Mouse (Mus musculus) hindbrain, embryonic 11.5 days (tissue): ENCODE data around the gene Cyp2d22. TPM values are rescaled to one million over a fixed set of nuclear protein-coding genes. Genes with fewer than 3 reads are reported as not detected.

Source experiments
- ATAC-seq: fragments of 200-750 bp; cut with Nextera tagmentation; 2 replicates; pipeline ENCODE4 v1.8.0; 2017; ENCODE audit warnings: mild to moderate bottlenecking, moderate TSS enrichment, moderate library complexity; ENCODE audit not compliant: low FRiP score
- DNase-seq: peaks from one replicate; pipeline ENCODE4 v3.0.0-alpha.2; 2015; ENCODE audit warnings: low spot score
- H3K27ac ChIP-seq: fragments of 300-500 bp; sonication (generic); 2 replicates; pipeline ENCODE4 v1.5.1; 2014; ENCODE audit warnings: mild to moderate bottlenecking, low read depth, low read length
- H3K27me3 ChIP-seq: fragments of 300-500 bp; sonication (generic); 2 replicates; pipeline ENCODE4 v1.6.1; 2014; ENCODE audit warnings: mild to moderate bottlenecking, low read length, moderate library complexity, mixed read lengths; ENCODE audit not compliant: control insufficient read depth, insufficient read depth
- H3K36me3 ChIP-seq: fragments of 300-500 bp; sonication (generic); 2 replicates; pipeline ENCODE4 v1.6.1; 2014; ENCODE audit warnings: mild to moderate bottlenecking, low read length, moderate library complexity, mixed read lengths; ENCODE audit not compliant: control insufficient read depth, insufficient read depth
- H3K4me1 ChIP-seq: fragments of 300-500 bp; sonication (generic); replicated peaks from 2 replicates; pipeline ENCODE4 v1.6.1; 2014; ENCODE audit warnings: low read length, mixed read lengths; ENCODE audit not compliant: control insufficient read depth, insufficient read depth
- H3K4me2 ChIP-seq: fragments of 300-500 bp; sonication (generic); replicated peaks from 2 replicates; pipeline ENCODE4 v1.6.1; 2014; ENCODE audit warnings: mild to moderate bottlenecking, low read depth, low read length
- H3K4me3 ChIP-seq: fragments of 300-500 bp; sonication (generic); 2 replicates; pipeline ENCODE4 v1.5.1; 2014; ENCODE audit warnings: low read depth, low read length
- H3K9ac ChIP-seq: fragments of 300-500 bp; sonication (generic); 2 replicates; pipeline ENCODE4 v1.6.1; 2014; ENCODE audit warnings: low read depth, low read length
- H3K9me3 ChIP-seq: fragments of 300-500 bp; sonication (generic); 2 replicates; pipeline ENCODE4 v1.6.1; 2016; ENCODE audit warnings: low read length; ENCODE audit not compliant: control insufficient read depth
- WGBS: fragments of 180-500 bp; shearing (Covaris S2); extraction: QIAGEN DNeasy Blood & Tissue Kit; methylation state at CpG from one replicate; pipeline ENCODE4 v1.1.7; 2014; 5-methylcytosine and 5-hydroxymethylcytosine counted together
- polyA plus RNA-seq: library from polyadenylated mRNA; unstranded; fragments of >200 nt; fragmentation: Nextera tagmentation; extraction: Ambion mirVana; gene quantifications from 2 replicates; pipeline ENCODE4 v1.2.1, GENCODE M21; 2014

The Cyp2d22 gene
- polyA plus RNA-seq, 1 experiment from 2014 or later: 2.1 TPM

DNA sequence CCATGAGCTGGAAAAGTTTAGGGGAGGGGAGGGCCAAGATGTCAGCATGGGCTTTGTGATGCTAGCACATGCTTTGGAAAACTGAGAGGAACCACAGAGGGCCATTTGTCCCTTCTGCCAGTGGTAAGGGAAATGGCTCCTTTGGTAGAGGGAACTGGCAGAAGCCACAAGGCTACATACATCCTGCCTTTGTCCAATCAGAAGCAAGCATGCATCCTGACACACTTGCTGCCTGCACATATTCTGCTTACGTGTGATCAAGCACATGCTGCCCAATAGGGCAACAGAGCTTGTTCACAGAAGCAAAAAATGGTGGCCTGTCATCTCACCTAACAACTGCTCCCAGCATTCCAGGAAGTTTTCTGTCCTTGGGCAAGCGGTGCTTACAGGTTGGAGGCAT lies 54.7 kb downstream of the Cyp2d22 start:
- no peak for ATAC-seq
- H3K9ac ChIP-seq: no peak overlapping the region
- H3K4me2 ChIP-seq: no peak overlapping the region
- no peak for DNase-seq
- 77% methylated on average over 2 of the region's 2 CpGs for WGBS
- no peaks in the 10 kb centered on the region for H3K27me3 ChIP-seq
- no peaks in the 10 kb centered on the region for H3K9me3 ChIP-seq
- H3K4me1 ChIP-seq: no peaks in the 10 kb centered on the region
- H3K36me3 ChIP-seq: no peaks in the 10 kb centered on the region
- no peak overlapping the region for H3K4me3 ChIP-seq
- no peak overlapping the region for H3K27ac ChIP-seq

DNA sequence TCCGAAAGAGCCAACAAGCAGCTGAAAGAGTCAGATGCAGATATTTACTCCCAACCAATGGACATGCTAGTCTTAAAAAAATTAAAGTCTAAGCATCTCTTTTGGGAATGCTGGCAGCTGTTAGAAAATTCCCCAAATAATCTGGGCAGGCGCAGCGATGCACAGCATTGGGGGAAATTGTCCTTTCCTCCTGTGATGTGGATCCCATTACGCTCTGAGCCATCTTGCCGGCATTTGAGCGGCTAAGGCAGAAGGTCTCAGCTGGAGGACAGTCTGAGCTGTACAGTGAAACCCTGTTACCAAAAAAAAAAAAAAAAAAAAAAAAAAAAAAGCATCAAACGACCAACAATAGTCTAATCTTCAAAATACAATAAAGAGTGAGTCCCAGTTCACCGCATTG lies 57.9 kb downstream of the Cyp2d22 start:
- H3K27ac ChIP-seq: no peak overlapping the region
- H3K9ac ChIP-seq: no peak overlapping the region
- no peaks in the 10 kb centered on the region for H3K9me3 ChIP-seq
- H3K4me1 ChIP-seq: no peaks in the 10 kb centered on the region
- ATAC-seq: no peak
- 82% methylated on average over 8 of the region's 8 CpGs for WGBS
- no peak overlapping the region for H3K4me2 ChIP-seq
- no peak for DNase-seq
- no peaks in the 10 kb centered on the region for H3K36me3 ChIP-seq
- no peaks in the 10 kb centered on the region for H3K27me3 ChIP-seq
- H3K4me3 ChIP-seq: no peak overlapping the region

Other genes starting within 250 kb of the Cyp2d22 start
- 143 and 144 TPM in 2 replicates for gene Srebf2, start 233.1 kb downstream of the Cyp2d22 start, polyA plus RNA-seq
- gene Shisa8, start 167.4 kb downstream of the Cyp2d22 start, polyA plus RNA-seq: 1.0 and 1.9 TPM in 2 replicates
- gene Tnfrsf13c, start 155.9 kb downstream of the Cyp2d22 start, polyA plus RNA-seq: 0.35 and 0.62 TPM in 2 replicates
- gene Cenpm, start 135.5 kb downstream of the Cyp2d22 start, polyA plus RNA-seq: 76.2 and 78.1 TPM in 2 replicates
- 0.86 and 1.6 TPM in 2 replicates for gene 1500009C09Rik, start 127.9 kb downstream of the Cyp2d22 start, polyA plus RNA-seq
- 146 and 150 TPM in 2 replicates for gene Sept3, start 105.4 kb downstream of the Cyp2d22 start, polyA plus RNA-seq
- gene Wbp2nl, start 81.3 kb downstream of the Cyp2d22 start, polyA plus RNA-seq: 0.12 TPM in 1 of 2 replicates, not detected in the other
- gene Naga, start 41.3 kb downstream of the Cyp2d22 start, polyA plus RNA-seq: 22.2 and 22.8 TPM in 2 replicates
- 3.3 and 4.0 TPM in 2 replicates for gene Pheta2, start 41.3 kb downstream of the Cyp2d22 start, polyA plus RNA-seq
- gene Smdt1, start 41.3 kb downstream of the Cyp2d22 start, polyA plus RNA-seq: 267 and 274 TPM in 2 replicates
- 277 and 281 TPM in 2 replicates for gene Ndufa6, start 25.9 kb downstream of the Cyp2d22 start, polyA plus RNA-seq
- not detected in 2 replicates for gene Cyp2d11, start 13.8 kb upstream of the Cyp2d22 start, polyA plus RNA-seq
- gene Cyp2d10, start 26.9 kb upstream of the Cyp2d22 start, polyA plus RNA-seq: not detected in 2 replicates
- not detected in 2 replicates for gene Cyp2d9, start 53.2 kb upstream of the Cyp2d22 start, polyA plus RNA-seq
- gene Cyp2d12, start 174.8 kb upstream of the Cyp2d22 start, polyA plus RNA-seq: not detected in 2 replicates
- not detected in 2 replicates for gene Cyp2d34, start 240.7 kb upstream of the Cyp2d22 start, polyA plus RNA-seq